Mouse (Mus musculus): ENCODE results near the gene Hbs1l. TPM values are rescaled to one million over a fixed set of nuclear protein-coding genes. Genes with fewer than 3 reads are reported as not detected.

The Hbs1l gene
- polyA plus RNA-seq, 1 experiment from 2014 or later = 42.7 TPM

DNA sequence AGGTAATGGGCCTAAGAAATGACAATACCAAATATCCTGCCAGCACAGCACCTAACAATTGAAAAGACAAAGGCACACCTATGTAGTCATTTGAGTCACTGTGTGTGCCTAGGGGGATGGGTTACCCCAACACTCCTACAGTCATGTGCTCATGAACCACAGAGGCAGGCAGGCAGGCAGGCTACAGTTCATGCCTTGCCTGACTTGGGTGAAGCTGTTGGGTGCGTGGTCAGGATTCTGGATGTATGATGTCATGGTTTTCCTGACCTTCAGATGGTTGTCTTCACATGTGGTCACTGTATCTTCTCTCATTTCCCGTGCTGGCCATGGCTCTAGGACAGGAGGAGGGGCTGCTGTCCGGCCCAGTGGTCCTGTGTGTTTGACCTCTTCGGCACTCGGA, 39.8 kb downstream of the Hbs1l start:
- TF ChIP-seq EP300 (optimal IDR thresholded peaks at IDR 0.05) (no peak), CTCF (IDR thresholded peaks at IDR 0.05; ENCODE audit: low read depth) (no peak)
- no peaks in the 10 kb centered on the region; the same call in 1 of the 2 replicates for H3K36me3 ChIP-seq (ENCODE audit: control insufficient read depth, insufficient read depth, low read length)
- H3K9me3 ChIP-seq (ENCODE audit: control insufficient read depth, low read length) = 0 out of 2 replicates have a peak, but pooled peaks cover 3% of the 10 kb centered on the region
- H3K9ac ChIP-seq (ENCODE audit: low read length) = no peak overlapping the region
- no peak overlapping the region for H3K4me3 ChIP-seq (ENCODE audit: low read depth, low read length)
- no peak overlapping the region for H3K4me2 ChIP-seq (replicated peaks; ENCODE audit: low read depth)
- WGBS = 92% methylated on average over 5 of the region's 5 CpGs
- H3K4me1 ChIP-seq (replicated peaks; ENCODE audit: control insufficient read depth, insufficient read depth) = no peaks in the 10 kb centered on the region
- peak; percentile 55 for DNase-seq (ENCODE audit: low spot score)
- H3K27ac ChIP-seq (replicated peaks) = no peak overlapping the region
- ATAC-seq (ENCODE audit: low FRiP score, low TSS enrichment) = peak; percentile 95
- H3K27me3 ChIP-seq (ENCODE audit: control insufficient read depth, insufficient read depth, low read length) = no peaks in the 10 kb centered on the region

DNA sequence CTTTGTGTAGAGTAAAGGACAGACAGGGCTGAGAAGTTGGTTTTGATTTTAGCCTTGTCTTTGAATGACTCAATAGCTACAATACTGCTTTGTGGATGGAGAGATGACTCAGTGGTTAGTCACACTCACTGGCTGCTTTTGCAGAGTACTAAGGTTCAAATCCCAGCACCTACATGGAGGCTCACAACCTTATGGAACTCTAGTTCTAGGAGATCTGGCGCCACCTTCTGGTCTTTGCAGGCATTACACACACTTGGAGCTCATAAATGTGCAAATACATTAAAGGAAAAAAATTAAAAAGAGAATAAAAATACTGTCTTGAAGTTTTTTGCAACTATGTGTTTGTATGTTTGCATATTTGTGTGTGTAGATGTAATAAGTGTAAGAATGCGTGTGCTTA, 41.4 kb downstream of the Hbs1l start:
- 0 out of 2 replicates have a peak, but pooled peaks cover 3% of the 10 kb centered on the region for H3K9me3 ChIP-seq (ENCODE audit: control insufficient read depth, low read length)
- H3K4me3 ChIP-seq (ENCODE audit: low read depth, low read length) = no peak overlapping the region
- H3K4me1 ChIP-seq (replicated peaks; ENCODE audit: control insufficient read depth, insufficient read depth) = no peaks in the 10 kb centered on the region
- no peak overlapping the region for H3K27ac ChIP-seq (replicated peaks)
- H3K27me3 ChIP-seq (ENCODE audit: control insufficient read depth, insufficient read depth, low read length) = no peaks in the 10 kb centered on the region
- TF ChIP-seq EP300 (optimal IDR thresholded peaks at IDR 0.05) = no peak
- TF ChIP-seq CTCF (IDR thresholded peaks at IDR 0.05; ENCODE audit: low read depth) = peak; percentile 63
- no peak overlapping the region for H3K4me2 ChIP-seq (replicated peaks; ENCODE audit: low read depth)
- WGBS = 70% methylated on average over 2 of the region's 2 CpGs
- H3K36me3 ChIP-seq (ENCODE audit: control insufficient read depth, insufficient read depth, low read length) = peaks cover 5% of the 10 kb centered on the region; the same call in 1 of the 2 replicates
- no peak for DNase-seq (ENCODE audit: low spot score)
- no peak for ATAC-seq (ENCODE audit: low FRiP score, low TSS enrichment)
- no peak overlapping the region for H3K9ac ChIP-seq (ENCODE audit: low read length)

DNA sequence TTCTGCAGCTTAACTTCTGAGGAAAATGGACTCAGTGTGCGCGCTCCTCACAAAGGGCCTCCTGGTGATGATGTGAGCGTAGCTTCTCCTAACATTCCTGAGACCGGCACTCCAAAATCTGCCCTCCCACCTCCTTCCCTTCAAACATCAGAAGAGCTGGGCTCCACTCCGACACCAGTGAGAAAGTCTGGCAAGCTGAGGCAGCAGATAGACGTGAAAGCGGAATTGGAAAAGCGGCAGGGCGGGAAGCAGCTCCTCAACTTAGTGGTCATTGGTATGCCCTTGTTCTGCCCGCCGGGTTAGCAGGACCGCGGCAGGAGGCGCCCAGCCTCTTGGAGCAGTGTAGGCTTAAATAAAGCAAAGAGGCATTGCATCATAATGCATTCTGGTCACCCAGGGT, 45.9 kb downstream of the Hbs1l start:
- Histone ChIP-seq H3K9me3 (ENCODE audit: control insufficient read depth, low read length) (0 out of 2 replicates have a peak, but pooled peaks cover 3% of the 10 kb centered on the region), H3K36me3 (ENCODE audit: control insufficient read depth, insufficient read depth, low read length) (peaks cover 14% of the 10 kb centered on the region; the same call in 1 of the 2 replicates), H3K9ac (ENCODE audit: low read length) (no peak overlapping the region), H3K27ac (replicated peaks) (no peak overlapping the region), H3K27me3 (ENCODE audit: control insufficient read depth, insufficient read depth, low read length) (no peaks in the 10 kb centered on the region), H3K4me3 (ENCODE audit: low read depth, low read length) (no peak overlapping the region), H3K4me1 (replicated peaks; ENCODE audit: control insufficient read depth, insufficient read depth) (no peaks in the 10 kb centered on the region), H3K4me2 (replicated peaks; ENCODE audit: low read depth) (no peak overlapping the region)
- DNase-seq (ENCODE audit: low spot score) (no peak), ATAC-seq (ENCODE audit: low FRiP score, low TSS enrichment) (no peak)
- WGBS = 91% methylated on average over 14 of the region's 14 CpGs
- TF ChIP-seq CTCF (IDR thresholded peaks at IDR 0.05; ENCODE audit: low read depth) (no peak), EP300 (optimal IDR thresholded peaks at IDR 0.05) (no peak)

DNA sequence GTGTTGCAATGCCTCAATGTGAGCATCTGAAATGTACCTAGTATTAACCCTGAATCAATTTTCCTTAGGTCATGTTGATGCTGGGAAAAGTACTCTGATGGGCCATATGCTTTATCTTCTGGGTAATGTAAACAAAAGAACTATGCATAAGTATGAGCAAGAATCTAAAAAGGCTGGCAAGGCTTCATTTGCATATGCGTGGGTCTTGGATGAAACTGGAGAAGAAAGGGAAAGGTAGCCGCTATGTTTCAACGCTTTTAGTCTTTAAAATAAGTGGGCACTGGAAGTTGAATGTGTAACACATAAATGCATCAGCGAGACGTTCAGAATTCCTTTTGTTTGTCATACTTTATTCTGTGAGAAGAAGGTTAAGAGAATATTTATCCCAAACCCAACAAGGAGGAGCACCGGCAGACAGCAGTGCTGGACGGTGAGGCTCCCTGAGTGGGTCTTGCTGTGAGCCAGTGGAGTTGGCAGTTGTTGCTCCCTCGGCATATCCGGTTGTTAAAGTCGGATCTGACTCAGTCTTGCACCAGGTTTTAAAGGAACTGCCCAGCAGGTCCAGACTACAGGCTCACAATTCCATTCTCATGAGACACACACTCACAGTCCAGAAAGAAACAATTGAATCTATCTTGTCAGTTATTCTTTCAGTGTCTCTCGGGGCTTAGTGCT, 46.7 kb downstream of the Hbs1l start:
- H3K9ac ChIP-seq (ENCODE audit: low read length) = no peak overlapping the region
- no peaks in the 10 kb centered on the region for H3K9me3 ChIP-seq (ENCODE audit: control insufficient read depth, low read length)
- H3K36me3 ChIP-seq (ENCODE audit: control insufficient read depth, insufficient read depth, low read length) = peaks cover 14% of the 10 kb centered on the region; the same call in 1 of the 2 replicates
- H3K4me2 ChIP-seq (replicated peaks; ENCODE audit: low read depth) = no peak overlapping the region
- 87% methylated on average over 11 of the region's 11 CpGs for WGBS
- ATAC-seq (ENCODE audit: low FRiP score, low TSS enrichment) = no peak
- TF ChIP-seq CTCF (IDR thresholded peaks at IDR 0.05; ENCODE audit: low read depth) = no peak
- TF ChIP-seq EP300 (optimal IDR thresholded peaks at IDR 0.05) = no peak
- H3K4me3 ChIP-seq (ENCODE audit: low read depth, low read length) = no peak overlapping the region
- no peak overlapping the region for H3K27ac ChIP-seq (replicated peaks)
- H3K27me3 ChIP-seq (ENCODE audit: control insufficient read depth, insufficient read depth, low read length) = no peaks in the 10 kb centered on the region
- no peak for DNase-seq (ENCODE audit: low spot score)
- no peaks in the 10 kb centered on the region for H3K4me1 ChIP-seq (replicated peaks; ENCODE audit: control insufficient read depth, insufficient read depth)

DNA sequence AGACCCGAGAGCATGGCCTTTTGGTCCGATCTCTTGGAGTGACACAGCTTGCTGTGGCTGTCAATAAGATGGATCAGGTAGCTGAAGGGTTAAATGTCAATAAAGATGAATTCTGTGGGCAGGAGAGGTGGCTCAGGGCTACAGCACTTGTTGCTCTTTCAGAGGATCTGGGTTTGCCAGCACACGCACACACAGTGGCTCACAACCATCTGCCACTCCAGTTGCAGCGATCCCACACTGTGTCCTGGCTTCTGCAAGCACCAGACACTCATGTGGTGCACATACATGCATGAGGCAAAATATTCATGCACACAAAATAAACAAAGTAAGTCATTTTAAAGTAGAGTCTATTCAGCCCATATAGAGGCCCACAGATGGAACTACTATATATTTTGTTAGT, 51.6 kb downstream of the Hbs1l start:
- Histone ChIP-seq H3K4me1 (replicated peaks; ENCODE audit: control insufficient read depth, insufficient read depth) (no peaks in the 10 kb centered on the region), H3K27me3 (ENCODE audit: control insufficient read depth, insufficient read depth, low read length) (no peaks in the 10 kb centered on the region), H3K4me3 (ENCODE audit: low read depth, low read length) (no peak overlapping the region), H3K27ac (replicated peaks) (no peak overlapping the region), H3K9ac (ENCODE audit: low read length) (no peak overlapping the region), H3K4me2 (replicated peaks; ENCODE audit: low read depth) (no peak overlapping the region), H3K36me3 (ENCODE audit: control insufficient read depth, insufficient read depth, low read length) (peaks cover 13% of the 10 kb centered on the region), H3K9me3 (ENCODE audit: control insufficient read depth, low read length) (no peaks in the 10 kb centered on the region)
- DNase-seq (ENCODE audit: low spot score) = no peak
- no peak for ATAC-seq (ENCODE audit: low FRiP score, low TSS enrichment)
- 95% methylated on average over 4 of the region's 4 CpGs for WGBS
- TF ChIP-seq EP300 (optimal IDR thresholded peaks at IDR 0.05) = no peak
- no peak for TF ChIP-seq CTCF (IDR thresholded peaks at IDR 0.05; ENCODE audit: low read depth)

DNA sequence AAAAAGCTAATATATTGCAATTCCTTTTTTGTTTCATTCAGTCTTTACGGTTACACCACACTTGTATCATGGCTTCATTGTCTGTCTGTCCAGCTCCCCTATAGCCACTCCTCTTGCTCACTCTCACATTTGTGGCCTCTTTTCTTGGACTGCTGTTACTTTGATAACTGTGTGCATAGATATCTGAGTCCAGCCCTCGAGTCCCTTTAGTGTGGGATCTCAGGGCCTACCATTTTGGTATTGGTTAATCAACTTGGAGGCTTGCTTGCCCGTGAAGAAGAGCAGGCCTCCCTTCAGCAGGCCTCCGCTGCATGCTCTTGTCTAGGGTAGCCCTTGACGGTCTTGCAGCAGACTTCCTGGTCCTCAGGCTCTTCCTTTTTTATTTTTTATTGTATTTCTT, 53.7 kb downstream of the Hbs1l start:
- no peaks in the 10 kb centered on the region for H3K27me3 ChIP-seq (ENCODE audit: control insufficient read depth, insufficient read depth, low read length)
- H3K9me3 ChIP-seq (ENCODE audit: control insufficient read depth, low read length) = no peaks in the 10 kb centered on the region
- H3K4me3 ChIP-seq (ENCODE audit: low read depth, low read length) = no peak overlapping the region
- 93% methylated on average over 5 of the region's 5 CpGs for WGBS
- no peaks in the 10 kb centered on the region for H3K4me1 ChIP-seq (replicated peaks; ENCODE audit: control insufficient read depth, insufficient read depth)
- H3K4me2 ChIP-seq (replicated peaks; ENCODE audit: low read depth) = no peak overlapping the region
- no peak for DNase-seq (ENCODE audit: low spot score)
- peaks cover 9% of the 10 kb centered on the region for H3K36me3 ChIP-seq (ENCODE audit: control insufficient read depth, insufficient read depth, low read length)
- no peak for ATAC-seq (ENCODE audit: low FRiP score, low TSS enrichment)
- TF ChIP-seq CTCF (IDR thresholded peaks at IDR 0.05; ENCODE audit: low read depth) (no peak), EP300 (optimal IDR thresholded peaks at IDR 0.05) (no peak)
- H3K27ac ChIP-seq (replicated peaks) = no peak overlapping the region
- no peak overlapping the region for H3K9ac ChIP-seq (ENCODE audit: low read length)
